Mouse (Mus musculus) forebrain, embryonic 16.5 days (tissue): ENCODE measurements around the gene Sgms2. TPM values are rescaled to one million over a fixed set of nuclear protein-coding genes. Genes with fewer than 3 reads are reported as not detected.

ENCODE experiments used
- ATAC-seq: fragments of 200-750 bp; cut with Nextera tagmentation; 2 replicates; pipeline ENCODE4 v1.8.0; 2017; ENCODE audit warnings: mild to moderate bottlenecking, moderate library complexity
- H3K27ac ChIP-seq: fragments of 300-500 bp; sonication (generic); 2 replicates; pipeline ENCODE4 v1.5.1; 2014; ENCODE audit warnings: low read length, control low read depth
- H3K27me3 ChIP-seq: fragments of 300-500 bp; sonication (generic); replicated peaks from 2 replicates; pipeline ENCODE4 v1.6.1; 2014; ENCODE audit warnings: low read length; ENCODE audit not compliant: control insufficient read depth, insufficient read depth
- H3K36me3 ChIP-seq: fragments of 300-500 bp; sonication (generic); 2 replicates; pipeline ENCODE4 v1.6.1; 2014; ENCODE audit not compliant: control insufficient read depth, insufficient read depth
- H3K4me1 ChIP-seq: fragments of 300-500 bp; sonication (generic); replicated peaks from 2 replicates; pipeline ENCODE4 v1.6.1; 2014; ENCODE audit warnings: low read length; ENCODE audit not compliant: control insufficient read depth, insufficient read depth
- H3K4me2 ChIP-seq: fragments of 300-500 bp; sonication (generic); 2 replicates; pipeline ENCODE4 v1.6.1; 2014; ENCODE audit warnings: mild to moderate bottlenecking, low read length, control low read depth
- H3K4me3 ChIP-seq: fragments of 300-500 bp; sonication (generic); replicated peaks from 2 replicates; pipeline ENCODE4 v1.5.1; 2014; ENCODE audit warnings: mild to moderate bottlenecking, low read length, control low read depth
- H3K9ac ChIP-seq: fragments of 300-500 bp; sonication (generic); replicated peaks from 2 replicates; pipeline ENCODE4 v1.6.1; 2014; ENCODE audit warnings: low read depth, low read length, control low read depth
- H3K9me3 ChIP-seq: fragments of 300-500 bp; sonication (generic); 2 replicates; pipeline ENCODE4 v1.6.1; 2016; ENCODE audit warnings: low read length; ENCODE audit not compliant: control insufficient read depth
- WGBS: fragments of 180-500 bp; shearing (Covaris S2); extraction: QIAGEN DNeasy Blood & Tissue Kit; methylation state at CpG from one replicate; pipeline ENCODE4 v1.1.7; 2014; 5-methylcytosine and 5-hydroxymethylcytosine counted together
- polyA plus RNA-seq: library from polyadenylated mRNA; unstranded; fragments of >200 nt; fragmentation: Nextera tagmentation; extraction: Ambion mirVana; gene quantifications from 2 replicates; pipeline ENCODE4 v1.2.1, GENCODE M21; 2015

Gene Sgms2
- polyA plus RNA-seq, 1 experiment from 2014 or later: 1.0 TPM

DNA sequence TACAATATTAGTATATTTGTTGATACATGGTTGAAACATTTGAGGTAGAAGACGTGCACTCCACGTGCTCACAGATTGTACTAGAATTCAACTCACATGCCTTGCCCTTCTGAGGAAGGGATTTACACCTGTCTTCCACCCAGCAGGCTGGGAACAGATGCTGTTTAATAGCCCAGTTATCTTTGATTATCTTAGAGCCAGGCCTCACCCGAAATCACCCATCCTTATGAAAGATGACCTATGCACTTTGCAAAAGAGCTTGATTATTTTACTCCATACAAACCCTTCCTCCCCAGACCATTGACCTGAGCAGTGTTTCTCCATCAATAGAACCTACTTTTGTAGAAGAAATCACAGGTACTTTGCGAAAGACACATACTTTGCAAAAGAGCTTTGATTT is 180.6 kb downstream of the Sgms2 start:
- Histone ChIP-seq H3K4me1 (no peaks in the 10 kb centered on the region), H3K4me3 (no peak overlapping the region), H3K4me2 (no peak overlapping the region), H3K36me3 (no peaks in the 10 kb centered on the region), H3K27me3 (no peaks in the 10 kb centered on the region), H3K9ac (no peak overlapping the region), H3K27ac (no peak overlapping the region), H3K9me3 (peaks cover 3% of the 10 kb centered on the region; the same call in 1 of the 2 replicates)
- 96% methylated on average over 4 of the region's 4 CpGs for WGBS
- ATAC-seq: no peak

- Histone ChIP-seq H3K4me1 (0 out of 2 replicates have a peak, but pooled peaks cover 2% of the 10 kb centered on the region), H3K9ac (no peak overlapping the region), H3K27me3 (no peaks in the 10 kb centered on the region), H3K4me3 (no peak overlapping the region), H3K4me2 (no peak overlapping the region), H3K9me3 (peaks cover 3% of the 10 kb centered on the region; the same call in 1 of the 2 replicates), H3K27ac (no peak overlapping the region), H3K36me3 (no peaks in the 10 kb centered on the region)
- 90% methylated on average over 3 of the region's 3 CpGs for WGBS
- ATAC-seq: no peak
These were observed 183.4 kb downstream of the Sgms2 start for GRCm38 (mm10) chr3:131307811-131308210.

- 85% methylated on average over 7 of the region's 7 CpGs for WGBS
- Histone ChIP-seq H3K27me3 (no peaks in the 10 kb centered on the region), H3K4me3 (no peak overlapping the region), H3K9me3 (peaks cover 3% of the 10 kb centered on the region; the same call in 1 of the 2 replicates), H3K36me3 (no peaks in the 10 kb centered on the region), H3K4me2 (no peak overlapping the region), H3K27ac (no peak overlapping the region), H3K4me1 (peaks cover 2% of the 10 kb centered on the region; the same call in 1 of the 2 replicates), H3K9ac (no peak overlapping the region)
- no peak for ATAC-seq
These were observed 185.0 kb downstream of the Sgms2 start for GRCm38 (mm10) chr3:131306255-131306654.

GRCm38 (mm10) chr3:131303320-131303714 is 187.9 kb downstream of the Sgms2 start:
- H3K4me3 ChIP-seq: peak overlapping the region; percentile 79
- H3K4me2 ChIP-seq: peak overlapping the region; percentile 90
- H3K27me3 ChIP-seq: no peaks in the 10 kb centered on the region
- H3K9me3 ChIP-seq: no peaks in the 10 kb centered on the region
- no peak; the same call in 1 of the 2 replicates for ATAC-seq
- no peaks in the 10 kb centered on the region for H3K36me3 ChIP-seq
- WGBS: 18% methylated on average over 5 of the region's 5 CpGs
- peak overlapping the region; percentile 78 for H3K9ac ChIP-seq
- no peak overlapping the region; the same call in 1 of the 2 replicates for H3K27ac ChIP-seq
- peaks cover 4% of the 10 kb centered on the region; the same call in 1 of the 2 replicates for H3K4me1 ChIP-seq

- Histone ChIP-seq H3K4me1 (peaks cover 4% of the 10 kb centered on the region; the same call in 1 of the 2 replicates), H3K27ac (peak within 1 kb of the TSS; percentile 69), H3K27me3 (no peaks in the 10 kb centered on the region), H3K36me3 (no peaks in the 10 kb centered on the region), H3K9ac (peak within 1 kb of the TSS; percentile 78), H3K4me2 (peak within 1 kb of the TSS; percentile 90), H3K4me3 (peak within 1 kb of the TSS; percentile 79), H3K9me3 (no peaks in the 10 kb centered on the region)
- peak; percentile 99 for ATAC-seq
- WGBS: under 1% methylated on average over 71 of the region's 71 CpGs
These were observed 188.5 kb downstream of the Sgms2 start, which contains the start of gene Cyp2u1 for GRCm38 (mm10) chr3:131302452-131303319. Gene Cyp2u1, minus strand, starts transcription at chr3:131303227.

- Histone ChIP-seq H3K4me1 (peaks cover 4% of the 10 kb centered on the region; the same call in 1 of the 2 replicates), H3K27me3 (no peaks in the 10 kb centered on the region), H3K9me3 (no peaks in the 10 kb centered on the region), H3K4me3 (no peak overlapping the region), H3K27ac (no peak overlapping the region), H3K36me3 (no peaks in the 10 kb centered on the region), H3K4me2 (no peak overlapping the region), H3K9ac (no peak overlapping the region)
- no peak for ATAC-seq
- WGBS: 6% methylated on average over 6 of the region's 6 CpGs
These were observed 191.3 kb downstream of the Sgms2 start for GRCm38 (mm10) chr3:131299908-131300307.

- ATAC-seq: no peak
- WGBS: 76% methylated on average over 9 of the region's 9 CpGs
- peaks cover 4% of the 10 kb centered on the region; the same call in 1 of the 2 replicates for H3K4me1 ChIP-seq
These were observed 192.1 kb downstream of the Sgms2 start for GRCm38 (mm10) chr3:131299078-131299477.

DNA sequence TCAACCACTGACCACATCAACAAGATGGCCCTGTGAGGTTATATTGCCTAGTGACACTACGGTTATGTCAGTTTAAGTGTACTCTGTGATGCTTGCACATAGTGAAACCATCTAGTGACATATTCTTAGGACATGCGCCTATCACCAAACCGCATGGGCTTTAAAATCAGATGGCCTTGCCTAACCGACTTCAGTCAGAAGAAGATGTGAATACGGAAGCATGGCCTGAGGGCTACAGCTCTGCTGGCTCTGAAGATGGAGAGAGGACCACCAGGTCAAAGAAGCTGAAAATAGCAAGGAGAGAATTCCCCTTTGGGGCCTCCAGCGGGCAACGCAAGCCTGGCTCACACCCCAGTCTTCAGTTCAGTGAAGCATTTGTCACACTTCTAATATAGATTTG is 194.3 kb downstream of the Sgms2 start:
- H3K4me1 ChIP-seq: peaks cover 2% of the 10 kb centered on the region; the same call in 1 of the 2 replicates
- no peak overlapping the region for H3K4me3 ChIP-seq
- no peak overlapping the region for H3K27ac ChIP-seq
- H3K9me3 ChIP-seq: no peaks in the 10 kb centered on the region
- H3K9ac ChIP-seq: no peak overlapping the region
- no peak for ATAC-seq
- no peaks in the 10 kb centered on the region for H3K36me3 ChIP-seq
- H3K27me3 ChIP-seq: no peaks in the 10 kb centered on the region
- WGBS: 93% methylated on average over 7 of the region's 7 CpGs
- no peak overlapping the region for H3K4me2 ChIP-seq

More at GRCm38 (mm10) chr3:131299078-131299477, 192.1 kb downstream of the Sgms2 start:
- no peak overlapping the region for H3K4me3 ChIP-seq
- H3K4me2 ChIP-seq: no peak overlapping the region
- no peaks in the 10 kb centered on the region for H3K9me3 ChIP-seq
- no peak overlapping the region for H3K9ac ChIP-seq
- H3K36me3 ChIP-seq: no peaks in the 10 kb centered on the region
- no peak overlapping the region for H3K27ac ChIP-seq
- H3K27me3 ChIP-seq: no peaks in the 10 kb centered on the region

GRCm38 (mm10) chr3:131295513-131296200 is 195.6 kb downstream of the Sgms2 start:
- Histone ChIP-seq H3K36me3 (no peaks in the 10 kb centered on the region), H3K27me3 (no peaks in the 10 kb centered on the region), H3K9me3 (no peaks in the 10 kb centered on the region), H3K27ac (no peak overlapping the region), H3K4me1 (peaks cover 2% of the 10 kb centered on the region; the same call in 1 of the 2 replicates), H3K9ac (no peak overlapping the region), H3K4me3 (no peak overlapping the region), H3K4me2 (no peak overlapping the region)
- no peak for ATAC-seq
- 87% methylated on average over 12 of the region's 12 CpGs for WGBS
